Mouse (Mus musculus) central nervous system, embryonic 18 days (tissue): ENCODE data around the gene Lamtor1. TPM values are rescaled to one million over a fixed set of nuclear protein-coding genes. Genes with fewer than 3 reads are reported as not detected.

ENCODE experiments used
- polyA plus RNA-seq: library from polyadenylated mRNA; depleted of rRNA; stranded (reverse); fragments of >200 nt; gene quantifications from 2 replicates; pipeline ENCODE4 v1.2.3, GENCODE M21; 2012; rRNA removed

Gene Lamtor1
- polyA plus RNA-seq: 165 and 168 TPM in 2 replicates

DNA sequence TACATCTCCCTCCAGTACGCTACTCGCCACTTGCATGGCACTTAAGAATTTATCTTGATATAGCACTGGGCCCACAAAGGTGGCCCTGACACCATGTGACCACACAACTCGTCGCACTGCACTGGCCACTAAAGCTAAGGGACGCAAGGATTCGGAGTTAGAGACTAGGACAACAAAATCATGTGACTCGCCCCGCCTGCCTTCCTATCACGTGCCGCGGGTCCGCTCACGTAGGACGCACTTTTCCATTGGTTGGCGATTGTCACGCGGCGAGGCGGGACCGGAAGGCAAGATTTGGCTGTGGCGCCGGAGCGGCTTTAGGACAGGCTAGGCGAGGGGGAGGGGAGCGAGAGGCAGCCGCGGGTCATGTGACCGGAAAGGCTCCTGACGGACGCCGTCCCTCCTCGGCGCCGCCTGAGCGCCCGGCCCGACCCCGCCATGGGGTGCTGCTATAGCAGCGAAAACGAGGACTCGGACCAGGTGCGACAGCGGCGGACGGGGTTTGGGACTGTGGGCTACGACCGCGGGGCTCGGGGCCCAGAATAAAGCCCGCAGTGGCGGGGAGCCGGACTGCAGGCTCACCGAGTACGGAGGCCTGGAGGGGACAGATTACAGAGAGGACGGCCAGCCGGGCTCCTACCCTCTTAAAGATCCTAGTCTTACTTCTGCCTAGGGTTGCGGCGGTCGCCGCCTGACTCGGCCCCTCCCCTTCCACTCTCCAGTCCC, at the start of gene Lamtor1:
TSS of gene Lamtor1 (plus strand) at position 344 of the 726 bp plus-strand sequence.

DNA sequence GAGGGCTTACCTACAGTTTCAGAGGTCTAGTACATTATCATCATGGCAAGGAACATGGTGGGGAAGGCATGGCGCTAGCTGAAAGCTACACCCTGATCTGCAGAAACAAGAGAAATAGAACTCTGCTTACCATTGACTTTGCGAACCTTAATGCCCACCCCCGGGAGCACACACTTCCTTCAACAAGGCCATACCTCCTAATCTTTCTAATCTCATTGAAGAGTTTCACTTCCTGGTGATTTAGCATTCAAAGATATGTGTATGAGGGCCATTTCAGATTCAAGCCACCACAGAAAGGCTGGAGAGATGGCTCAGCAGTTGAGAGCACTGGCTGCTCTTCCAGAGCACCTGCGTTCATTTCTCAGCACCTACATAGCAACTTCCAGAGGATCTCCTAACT, 48.6 kb upstream of the Lamtor1 start, which contains the start of gene Folr2:
TSS of gene Folr2 (minus strand) at position 101 of the 400 bp plus-strand sequence.

GRCm38 (mm10) chr7:101863415-101863814, 42.3 kb upstream of the Lamtor1 start, which contains the start of gene Anapc15:
Gene Anapc15, plus strand, starts transcription at chr7:101863715.

DNA sequence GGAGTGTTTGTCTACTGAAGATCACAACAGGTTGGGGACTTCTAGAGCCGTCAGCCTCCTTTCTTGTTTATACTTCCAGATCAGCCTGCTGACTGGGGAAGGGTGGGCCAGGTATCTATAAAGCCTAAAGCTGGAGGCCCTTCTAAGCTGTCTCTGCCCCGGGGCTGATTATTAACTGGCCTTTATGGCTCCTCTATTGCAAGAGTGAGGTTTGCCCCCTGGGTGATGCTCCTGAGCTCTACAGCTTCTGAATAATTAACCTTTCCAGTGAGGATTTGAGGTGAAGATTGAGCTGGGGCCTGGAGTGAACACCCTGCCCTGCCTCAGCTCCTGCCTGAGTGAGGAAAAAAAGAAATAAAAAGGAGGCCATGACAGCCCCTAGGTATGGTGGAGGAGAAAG, 35.1 kb upstream of the Lamtor1 start, which contains the start of gene Folr1:
TSS of gene Folr1 (minus strand) at position 160 of the 400 bp plus-strand sequence.

DNA sequence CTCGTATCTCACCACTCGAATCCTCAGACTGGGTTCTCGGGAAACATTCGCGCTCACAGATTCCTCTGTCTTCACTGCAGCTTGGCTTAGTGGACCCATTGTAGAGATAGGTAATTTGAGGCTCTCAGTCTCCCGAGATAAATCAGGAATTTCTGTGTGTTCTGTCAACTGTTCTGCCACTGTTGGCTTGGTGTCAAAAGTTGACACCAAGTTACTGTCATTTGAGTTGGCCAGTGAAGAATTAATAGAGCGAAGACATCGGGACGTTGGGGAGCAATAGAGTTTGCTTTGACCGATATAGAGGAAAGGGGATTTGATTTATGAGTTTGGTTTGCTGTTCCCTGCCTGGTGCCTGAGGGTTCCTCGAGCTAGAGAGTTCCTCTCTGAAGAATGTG, 580 bp downstream of the Lamtor1 start, which contains the start of gene Tomt:
TSS of gene Tomt (minus strand) at position 73 of the 395 bp plus-strand sequence.

GRCm38 (mm10) chr7:101933751-101934240, 28.1 kb downstream of the Lamtor1 start, which contains the start of the genes Lrrc51 and Numa1:
Gene Lrrc51, minus strand, starts transcription at chr7:101933895.
Gene Numa1, plus strand, starts transcription at chr7:101934111.

Other genes with a start within 250 kb of the Lamtor1 start
- 24.4 and 27.1 TPM in 2 replicates for gene Clpb, start 242.3 kb upstream of the Lamtor1 start, polyA plus RNA-seq
- 0.19 and 0.47 TPM in 2 replicates for gene Phox2a, start 87.6 kb upstream of the Lamtor1 start, polyA plus RNA-seq
- gene Inppl1, start 67.7 kb upstream of the Lamtor1 start, polyA plus RNA-seq: 16.0 and 17.4 TPM in 2 replicates
- 2.7 and 3.4 TPM in 2 replicates for gene Folr2, start 48.7 kb upstream of the Lamtor1 start, polyA plus RNA-seq
- 85.9 and 93.3 TPM in 2 replicates for gene Anapc15, start 42.2 kb upstream of the Lamtor1 start, polyA plus RNA-seq
- gene Folr1, start 35.1 kb upstream of the Lamtor1 start, polyA plus RNA-seq: 6.3 and 19.2 TPM in 2 replicates
- 0.34 and 0.36 TPM in 2 replicates for gene Tomt, start 455 bp downstream of the Lamtor1 start, polyA plus RNA-seq
- 8.7 and 11.0 TPM in 2 replicates for gene Lrrc51, start 28.0 kb downstream of the Lamtor1 start, polyA plus RNA-seq
- gene Numa1, start 28.2 kb downstream of the Lamtor1 start, polyA plus RNA-seq: 53.4 and 61.3 TPM in 2 replicates
- 17.2 and 19.3 TPM in 2 replicates for gene Il18bp, start 112.8 kb downstream of the Lamtor1 start, polyA plus RNA-seq
- gene Rnf121, start 159.6 kb downstream of the Lamtor1 start, polyA plus RNA-seq: 85.9 and 92.3 TPM in 2 replicates
- 51.7 and 54.6 TPM in 2 replicates for gene Xndc1, start 159.6 kb downstream of the Lamtor1 start, polyA plus RNA-seq
- gene Xntrpc, start 159.8 kb downstream of the Lamtor1 start, polyA plus RNA-seq: 4.0 and 4.4 TPM in 2 replicates
- gene Trpc2, start 177.2 kb downstream of the Lamtor1 start, polyA plus RNA-seq: 3.0 and 3.1 TPM in 2 replicates
- gene Art1, start 195.8 kb downstream of the Lamtor1 start, polyA plus RNA-seq: 0.23 and 1.8 TPM in 2 replicates
- 0.27 and 0.28 TPM in 2 replicates for gene Art5, start 203.6 kb downstream of the Lamtor1 start, polyA plus RNA-seq
- gene Chrna10, start 210.9 kb downstream of the Lamtor1 start, polyA plus RNA-seq: 0.04 TPM in 2 replicates